Mouse (Mus musculus) cerebellum, adult 2 months (tissue): ENCODE results near the gene Cd52.

Source experiments
- CTCF ChIP-seq: fragments of 200-500 bp; IDR thresholded peaks from 2 replicates; pipeline ENCODE4 v1.5.1; 2011; ENCODE audit warnings: low read depth, mild to moderate bottlenecking, control low read depth, low read length, moderate library complexity, borderline replicate concordance; ENCODE audit not compliant: insufficient read depth
- POLR2A ChIP-seq: fragments of 200-500 bp; IDR thresholded peaks from 2 replicates; pipeline ENCODE4 v1.6.1; 2011; ENCODE audit warnings: low read length, control low read depth, borderline replicate concordance; ENCODE audit not compliant: insufficient read depth

- TF ChIP-seq POLR2A (no peak), CTCF (no peak)
These were observed 13.3 kb upstream of the Cd52 start for GRCm38 (mm10) chr4:134108196-134108595.
